Mouse (Mus musculus) MEL (cell line): ENCODE measurements around the gene Riok2.

ENCODE experiments used
- CTCF ChIP-seq, 3 experiments: IDR thresholded peaks in 2 of 3; conservative IDR thresholded peaks in 1 of 3; 2 replicates each; pipeline ENCODE4 v1.5.1; 2011 to 2012; ENCODE audit warnings: low read length in 3 of 3, low read depth in 2 of 3, mild to moderate bottlenecking in 2 of 3, improper control_type of control experiment in 1 of 3, inconsistent platforms in 1 of 3, mixed read lengths in 1 of 3, moderate library complexity in 1 of 3; ENCODE audit not compliant: control insufficient read depth in 1 of 3, insufficient read depth in 1 of 3, poor library complexity in 1 of 3, severe bottlenecking in 1 of 3
- HCFC1 ChIP-seq: IDR thresholded peaks from 2 replicates; pipeline ENCODE4 v1.6.1; 2012; ENCODE audit warnings: low read depth, mild to moderate bottlenecking, inconsistent platforms, low read length, improper control_type of control experiment, moderate library complexity
- KAT2A ChIP-seq: conservative IDR thresholded peaks from 2 replicates; pipeline ENCODE4 v1.6.1; 2012; ENCODE audit warnings: low read depth, low read length, improper control_type of control experiment, inconsistent platforms
- MAX ChIP-seq: IDR thresholded peaks from 2 replicates; pipeline ENCODE4 v1.6.1; 2011; ENCODE audit warnings: low read length, improper control_type of control experiment
- MYC ChIP-seq: IDR thresholded peaks from 2 replicates; pipeline ENCODE4 v1.6.1; 2011; ENCODE audit warnings: low read depth, mild to moderate bottlenecking, low read length, improper control_type of control experiment, moderate library complexity
- POLR2A ChIP-seq, 2 experiments: IDR thresholded peaks; 2 replicates each; pipeline ENCODE4 v1.6.1; 2011 to 2012; ENCODE audit warnings: low read length in 2 of 2, mild to moderate bottlenecking in 2 of 2, control low read depth in 1 of 2, improper control_type of control experiment in 1 of 2, low read depth in 1 of 2, moderate library complexity in 1 of 2; ENCODE audit not compliant: control insufficient read depth in 1 of 2, insufficient read depth in 1 of 2, poor library complexity in 1 of 2
- POLR2AphosphoS2 ChIP-seq: IDR thresholded peaks from 2 replicates; pipeline ENCODE4 v1.6.1; 2011; ENCODE audit warnings: low read length, improper control_type of control experiment
- ZC3H11A ChIP-seq: IDR thresholded peaks from 2 replicates; pipeline ENCODE4 v1.6.1; 2012; ENCODE audit warnings: low read depth, mild to moderate bottlenecking, inconsistent platforms, low read length, improper control_type of control experiment
- ZKSCAN1 ChIP-seq: IDR thresholded peaks from 2 replicates; pipeline ENCODE4 v1.6.1; 2012; ENCODE audit warnings: low read depth, mild to moderate bottlenecking, inconsistent platforms, low read length, improper control_type of control experiment, moderate library complexity

- TF ChIP-seq ZKSCAN1: no peak
- TF ChIP-seq POLR2A (IDR thresholded peaks at IDR 0.05; ENCODE audit: control insufficient read depth in 1 of 2, insufficient read depth in 1 of 2, low read depth in 1 of 2, low read length in 2 of 2, poor library complexity in 1 of 2): no peak
- no peak for TF ChIP-seq CTCF (IDR thresholded peaks at IDR 0.05 in 2 of 3, conservative IDR thresholded peaks at IDR 0.05 in 1 of 3; ENCODE audit: control insufficient read depth in 1 of 3, insufficient read depth in 1 of 3, low read depth in 2 of 3, low read length in 3 of 3, poor library complexity in 1 of 3, severe bottlenecking in 1 of 3)
- no peak for TF ChIP-seq POLR2AphosphoS2
- no peak for TF ChIP-seq ZC3H11A
- TF ChIP-seq HCFC1: no peak
- TF ChIP-seq MYC: no peak
- TF ChIP-seq MAX: no peak
- TF ChIP-seq KAT2A: no peak
Observed at GRCm38 (mm10) chr17:17375581-17375980, 1.5 kb downstream of the Riok2 start.
